Mouse (Mus musculus): Measurements from ENCODE around the gene Sp1.

GRCm38 (mm10) chr15:102432046-102432445 lies 26.1 kb downstream of the Sp1 start:
- no peak for TF ChIP-seq POLR2A (IDR thresholded peaks at IDR 0.05; ENCODE audit: borderline replicate concordance, low read depth, low read length)
- TF ChIP-seq CTCF (IDR thresholded peaks at IDR 0.05; ENCODE audit: low read depth, low read length) = no peak

Measured in bone marrow macrophage, adult 2 months (primary cell).